Mouse (Mus musculus) heart, embryonic 16.5 days (tissue): Measurements from ENCODE around the gene Dpm2. TPM values are rescaled to one million over a fixed set of nuclear protein-coding genes. Genes with fewer than 3 reads are reported as not detected.

Source experiments
- ATAC-seq: fragments of 200-750 bp; cut with Nextera tagmentation; replicated peaks from 2 replicates; pipeline ENCODE4 v1.8.0; 2017; ENCODE audit warnings: moderate number of reproducible peaks; ENCODE audit not compliant: insufficient read depth, low FRiP score; ENCODE audit errors: extremely low read depth
- H3K27ac ChIP-seq: fragments of 300-500 bp; sonication (generic); 2 replicates; pipeline ENCODE4 v1.5.1; 2014; ENCODE audit warnings: mild to moderate bottlenecking, low read length, control low read depth, moderate library complexity
- H3K27me3 ChIP-seq: fragments of 300-500 bp; sonication (generic); 2 replicates; pipeline ENCODE4 v1.6.1; 2014; ENCODE audit warnings: low read length, mixed read lengths; ENCODE audit not compliant: control insufficient read depth, insufficient read depth
- H3K36me3 ChIP-seq: fragments of 300-500 bp; sonication (generic); 2 replicates; pipeline ENCODE4 v1.6.1; 2014; ENCODE audit not compliant: control insufficient read depth, insufficient read depth
- H3K4me1 ChIP-seq: fragments of 300-500 bp; sonication (generic); 2 replicates; pipeline ENCODE4 v1.6.1; 2014; ENCODE audit warnings: low read length, mixed read lengths; ENCODE audit not compliant: control insufficient read depth, insufficient read depth
- H3K4me2 ChIP-seq: fragments of 300-500 bp; sonication (generic); 2 replicates; pipeline ENCODE4 v1.6.1; 2014; ENCODE audit warnings: low read depth, mild to moderate bottlenecking, control low read depth, low read length
- H3K4me3 ChIP-seq: fragments of 300-500 bp; sonication (generic); 2 replicates; pipeline ENCODE4 v1.5.1; 2014; ENCODE audit warnings: mild to moderate bottlenecking, control low read depth, low read length
- H3K9ac ChIP-seq: fragments of 300-500 bp; sonication (generic); 2 replicates; pipeline ENCODE4 v1.6.1; 2014; ENCODE audit warnings: low read length, control low read depth
- H3K9me3 ChIP-seq: fragments of 300-500 bp; sonication (generic); replicated peaks from 2 replicates; pipeline ENCODE4 v1.6.1; 2016; ENCODE audit warnings: low read length; ENCODE audit not compliant: control insufficient read depth
- WGBS: fragments of 180-500 bp; shearing (Covaris S2); extraction: QIAGEN DNeasy Blood & Tissue Kit; methylation state at CpG from one replicate; pipeline ENCODE4 v1.1.7; 2014; 5-methylcytosine and 5-hydroxymethylcytosine counted together
- polyA plus RNA-seq: library from polyadenylated mRNA; unstranded; fragments of >200 nt; fragmentation: Nextera tagmentation; extraction: Ambion mirVana; gene quantifications from 2 replicates; pipeline ENCODE4 v1.2.1, GENCODE M21; 2015

The Dpm2 gene
- polyA plus RNA-seq, 1 experiment from 2014 or later: 73.0 TPM

DNA sequence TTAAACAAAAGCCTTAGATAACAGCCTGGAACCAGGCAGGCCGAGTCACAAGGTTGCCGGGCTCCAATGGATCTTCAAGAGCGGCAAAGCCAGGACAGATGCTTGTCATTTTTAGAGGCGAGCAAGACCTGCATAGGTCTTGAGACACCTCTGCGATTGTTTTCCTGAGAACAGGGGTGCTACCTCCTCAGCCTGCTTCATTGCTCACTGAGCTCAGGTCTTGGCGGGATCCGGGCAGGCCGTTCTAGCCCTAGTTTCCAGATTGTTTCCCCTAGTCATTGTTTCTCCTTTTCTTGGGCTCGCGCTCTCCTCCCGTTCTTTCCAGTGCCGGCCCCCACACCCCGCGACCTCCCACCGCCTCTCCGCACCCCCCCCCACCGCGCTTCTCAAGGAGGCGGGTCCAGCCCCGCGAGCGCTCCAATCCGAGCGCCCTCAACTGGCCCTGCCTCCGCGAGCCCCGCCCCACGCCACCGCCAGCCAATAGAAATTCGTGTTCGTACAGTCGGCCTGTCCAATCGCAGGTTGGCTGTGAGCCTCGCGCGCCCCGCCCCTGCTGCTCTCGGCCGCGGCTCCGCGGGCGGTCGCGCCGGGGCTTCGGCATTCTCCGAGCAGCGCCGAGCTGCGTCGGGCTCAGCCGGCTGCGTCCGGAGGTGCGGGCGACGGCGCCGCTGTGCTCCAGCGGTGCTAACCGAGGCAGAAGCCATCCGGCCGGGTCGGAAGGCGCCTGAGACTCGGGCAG is 35.8 kb upstream of the Dpm2 start, which contains the start of gene Fam102a:
Fam102a (plus strand) TSS at position 600 of the 739 bp plus-strand sequence.
- WGBS: under 1% methylated on average over 67 of the region's 67 CpGs
- Histone ChIP-seq H3K9me3 (no peaks in the 10 kb centered on the region), H3K36me3 (no peaks in the 10 kb centered on the region), H3K4me3 (peak within 1 kb of the TSS; percentile 86), H3K27ac (peak within 1 kb of the TSS; percentile 92), H3K4me1 (peaks cover 44% of the 10 kb centered on the region), H3K4me2 (peak within 1 kb of the TSS; percentile 87), H3K27me3 (no peaks in the 10 kb centered on the region), H3K9ac (peak within 1 kb of the TSS; percentile 91)
- peak; percentile 95 for ATAC-seq

DNA sequence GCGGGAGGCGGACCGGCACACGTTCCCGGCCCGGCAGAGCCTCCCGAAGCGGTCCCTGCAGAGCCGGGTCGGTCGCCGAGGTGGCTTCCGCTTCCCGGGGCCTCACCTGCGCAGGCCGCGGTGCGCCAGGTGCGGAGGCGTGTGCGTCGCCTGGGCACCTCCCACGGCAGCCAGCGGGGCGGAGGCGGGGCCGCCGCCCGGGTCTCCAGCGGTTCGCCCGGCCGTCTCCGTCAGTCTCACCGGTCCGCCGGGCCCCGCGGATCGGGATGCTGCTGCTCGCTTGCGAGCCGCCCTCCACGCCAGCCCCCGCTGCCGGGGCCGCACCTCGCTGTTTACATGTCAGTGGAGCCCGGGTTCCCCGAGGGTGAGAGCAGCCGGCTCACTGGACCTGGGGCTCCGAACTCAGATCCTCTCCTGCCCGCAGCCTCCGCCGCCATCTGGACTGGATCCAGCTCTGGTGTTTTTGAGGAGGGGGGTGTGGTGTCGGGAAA is 35.1 kb upstream of the Dpm2 start:
- no peaks in the 10 kb centered on the region for H3K9me3 ChIP-seq
- no peaks in the 10 kb centered on the region for H3K27me3 ChIP-seq
- under 1% methylated on average over 55 of the region's 56 CpGs for WGBS
- peak overlapping the region; percentile 87 for H3K4me2 ChIP-seq
- peaks cover 46% of the 10 kb centered on the region for H3K4me1 ChIP-seq
- peak overlapping the region; percentile 91 for H3K9ac ChIP-seq
- peak overlapping the region; percentile 86 for H3K4me3 ChIP-seq
- ATAC-seq: peak; percentile 29
- H3K36me3 ChIP-seq: no peaks in the 10 kb centered on the region
- H3K27ac ChIP-seq: peak overlapping the region; percentile 91

DNA sequence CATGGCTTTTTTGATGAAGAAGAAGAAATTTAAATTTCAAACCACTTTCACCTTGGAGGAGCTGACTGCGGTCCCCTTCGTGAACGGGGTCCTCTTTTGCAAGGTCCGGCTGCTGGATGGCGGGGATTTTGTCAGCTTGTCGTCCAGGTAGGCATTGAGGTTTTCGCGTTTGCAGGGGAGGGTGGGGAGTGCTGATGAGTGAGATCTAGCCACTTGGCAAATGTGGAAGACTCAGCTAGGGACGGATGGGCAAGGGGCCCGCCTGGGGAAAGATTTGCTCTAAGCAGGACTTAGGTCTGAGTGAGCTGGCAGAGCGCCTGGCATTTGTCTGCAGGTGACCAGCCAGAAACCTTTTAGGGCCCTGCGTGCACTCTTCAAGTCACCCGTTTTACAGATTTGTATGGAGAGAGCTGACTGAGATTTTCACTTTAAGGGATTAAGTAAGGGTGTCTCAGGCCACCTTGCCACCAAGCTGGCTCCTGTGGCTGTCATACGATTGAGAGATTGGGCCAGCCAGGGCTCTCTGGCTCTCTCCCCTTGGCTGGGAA is 34.5 kb upstream of the Dpm2 start:
- peak overlapping the region; percentile 91 for H3K9ac ChIP-seq
- no peaks in the 10 kb centered on the region for H3K27me3 ChIP-seq
- no peaks in the 10 kb centered on the region for H3K36me3 ChIP-seq
- no peak for ATAC-seq
- H3K4me2 ChIP-seq: peak overlapping the region; percentile 87
- peak overlapping the region; percentile 86 for H3K4me3 ChIP-seq
- peak overlapping the region; percentile 86 for H3K27ac ChIP-seq
- WGBS: 1% methylated on average over 14 of the region's 14 CpGs
- H3K4me1 ChIP-seq: peaks cover 46% of the 10 kb centered on the region
- no peaks in the 10 kb centered on the region for H3K9me3 ChIP-seq

DNA sequence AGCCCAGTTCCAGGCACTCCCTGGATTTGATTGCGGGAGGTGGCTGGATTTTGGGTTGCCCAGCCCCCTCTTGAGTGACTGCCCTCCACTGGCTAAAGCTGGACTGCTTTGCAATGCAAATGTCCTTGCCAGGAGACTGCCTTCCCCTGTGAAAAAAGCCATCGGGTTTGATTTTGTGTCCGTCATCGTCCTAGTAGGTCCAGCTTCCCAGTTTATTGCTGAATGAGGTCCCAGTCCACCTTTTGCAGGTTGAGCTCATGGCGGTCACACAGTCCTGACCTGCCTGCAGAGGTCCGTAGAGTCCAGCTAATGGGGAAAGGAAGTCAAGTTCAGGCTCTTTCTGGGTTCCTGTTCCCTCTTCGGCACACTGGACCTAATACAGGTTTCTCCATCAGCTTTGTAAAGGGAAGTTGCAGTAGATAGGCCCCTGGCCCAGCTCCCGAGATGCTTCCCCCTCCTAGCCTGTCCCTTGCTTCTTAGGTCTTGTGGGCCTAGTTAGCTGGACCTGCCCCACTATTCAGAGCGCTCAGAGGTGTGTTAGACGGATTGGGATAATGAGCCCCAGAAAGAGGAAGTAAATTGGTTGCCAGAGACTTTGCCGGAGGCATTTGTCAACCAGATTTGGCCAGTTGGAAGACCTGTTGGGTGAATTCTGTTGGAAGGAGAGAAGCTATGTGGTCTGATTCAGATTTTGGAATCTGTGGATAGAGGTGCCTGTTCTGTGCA is 33.9 kb upstream of the Dpm2 start:
- 4% methylated on average over 11 of the region's 11 CpGs for WGBS
- H3K4me3 ChIP-seq: peak overlapping the region; percentile 86
- peak overlapping the region; percentile 87 for H3K4me2 ChIP-seq
- peak overlapping the region; percentile 91 for H3K9ac ChIP-seq
- no peak for ATAC-seq
- no peaks in the 10 kb centered on the region for H3K36me3 ChIP-seq
- no peaks in the 10 kb centered on the region for H3K27me3 ChIP-seq
- peak overlapping the region; percentile 86 for H3K27ac ChIP-seq
- H3K9me3 ChIP-seq: no peaks in the 10 kb centered on the region
- peaks cover 50% of the 10 kb centered on the region for H3K4me1 ChIP-seq

DNA sequence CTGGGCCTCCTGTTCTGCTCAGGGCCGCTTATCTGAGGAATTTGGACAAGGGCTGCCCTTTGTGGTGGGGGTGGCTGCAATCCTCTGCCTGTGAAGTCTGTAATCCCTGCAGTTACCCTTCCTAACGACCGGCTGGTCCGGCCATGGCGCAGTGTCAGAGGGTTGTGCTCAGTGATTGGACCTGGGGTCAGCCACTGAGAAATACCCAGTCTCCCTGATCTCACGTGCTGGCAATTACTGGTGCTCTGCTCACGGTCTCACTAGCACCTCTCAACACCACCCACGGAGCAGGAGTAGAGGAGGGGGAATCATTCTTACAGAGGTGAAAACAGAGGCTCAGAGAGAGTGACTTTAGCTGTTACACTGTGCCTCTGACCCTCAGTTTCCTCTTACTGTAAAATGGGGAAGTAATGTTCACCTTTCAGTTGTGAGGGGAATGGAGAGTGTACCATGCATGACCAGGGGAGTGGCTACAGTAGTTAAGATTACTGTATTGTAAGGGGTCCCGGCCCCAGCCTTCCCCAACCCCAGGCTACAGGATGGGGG is 33.2 kb upstream of the Dpm2 start:
- Histone ChIP-seq H3K27ac (peak overlapping the region; percentile 86), H3K4me1 (peaks cover 55% of the 10 kb centered on the region), H3K4me2 (peak overlapping the region; percentile 87), H3K27me3 (no peaks in the 10 kb centered on the region), H3K9ac (peak overlapping the region; percentile 91), H3K9me3 (no peaks in the 10 kb centered on the region), H3K36me3 (no peaks in the 10 kb centered on the region), H3K4me3 (peak overlapping the region; percentile 86)
- WGBS: 9% methylated on average over 9 of the region's 9 CpGs
- peak; percentile 24 for ATAC-seq

DNA sequence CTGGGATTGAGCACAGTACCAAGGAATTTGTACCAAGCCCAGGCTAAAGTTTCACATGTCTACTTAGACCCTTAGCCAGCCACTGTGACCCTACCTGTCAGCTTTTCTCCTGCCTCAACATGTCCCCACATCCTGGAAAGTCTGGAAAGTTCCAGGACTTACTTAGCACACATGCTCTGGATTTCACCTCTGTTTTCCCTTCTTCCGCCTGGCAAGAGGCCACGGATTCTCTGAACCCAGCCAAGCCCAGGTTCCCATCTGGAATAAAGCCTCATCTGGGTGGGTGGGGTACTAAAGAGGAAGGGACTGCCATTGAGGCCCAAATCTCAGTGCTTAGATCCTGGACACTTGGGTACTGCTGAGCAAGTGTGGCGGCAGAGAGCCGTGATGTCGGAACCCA is 32.7 kb upstream of the Dpm2 start:
- 65% methylated on average over 5 of the region's 5 CpGs for WGBS
- Histone ChIP-seq H3K36me3 (no peaks in the 10 kb centered on the region), H3K9ac (peak overlapping the region; percentile 49), H3K4me2 (peak overlapping the region; percentile 87), H3K9me3 (no peaks in the 10 kb centered on the region), H3K4me3 (peak overlapping the region; percentile 86), H3K4me1 (peaks cover 60% of the 10 kb centered on the region), H3K27me3 (no peaks in the 10 kb centered on the region), H3K27ac (peak overlapping the region; percentile 86)
- ATAC-seq: no peak

DNA sequence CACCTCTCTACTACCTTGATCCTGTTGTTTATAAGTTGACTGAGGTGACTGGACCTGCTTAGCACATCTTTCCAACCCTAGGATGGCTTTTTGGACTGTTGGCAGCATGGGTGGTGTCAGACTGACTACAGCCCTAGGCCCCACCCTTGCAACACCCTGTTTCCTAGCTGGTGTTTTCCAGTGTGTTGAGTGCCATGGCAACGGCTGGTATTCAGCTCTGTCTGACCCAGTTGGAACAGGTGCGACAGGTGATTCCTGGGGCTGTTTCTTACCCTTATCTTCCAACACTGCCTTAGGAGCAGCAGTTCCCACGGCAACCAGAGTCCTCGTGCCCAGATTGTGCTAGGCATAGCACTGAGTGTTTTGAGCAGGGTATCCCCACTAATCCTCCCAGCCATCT is 32.2 kb upstream of the Dpm2 start:
- H3K4me3 ChIP-seq: no peak overlapping the region

DNA sequence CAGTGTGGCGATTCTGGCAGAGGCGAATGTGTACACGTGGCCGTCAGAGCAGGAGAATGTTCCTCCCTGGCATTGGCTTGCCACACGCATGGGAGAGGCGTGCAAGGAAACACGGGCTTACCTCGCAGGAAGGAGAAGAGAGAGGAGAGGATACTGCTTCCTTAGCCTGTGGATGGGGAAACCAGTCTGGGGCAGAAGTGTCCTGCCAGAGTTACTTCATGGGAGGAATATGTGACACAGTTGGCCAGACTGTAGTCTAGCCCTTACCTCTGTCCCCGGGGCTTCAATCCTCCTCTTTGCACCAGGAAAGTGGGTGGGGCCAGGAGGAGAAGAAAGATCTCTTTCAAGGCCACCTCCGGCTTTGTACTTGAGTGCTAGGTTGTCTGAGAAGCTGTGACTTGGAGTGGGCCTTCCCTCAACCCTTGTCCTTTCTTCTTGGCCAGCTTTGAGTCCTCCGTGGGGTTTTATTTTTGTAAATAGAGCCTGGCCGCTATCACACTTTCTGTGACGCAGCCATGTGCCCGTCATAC is 31.1 kb upstream of the Dpm2 start:
- peaks cover 60% of the 10 kb centered on the region for H3K4me1 ChIP-seq
- ATAC-seq: no peak
- 0 out of 2 replicates have a peak overlapping the region, but pooled peaks have one; percentile 11 for H3K9ac ChIP-seq
- H3K4me2 ChIP-seq: peak overlapping the region; percentile 6; the same call in 1 of the 2 replicates
- H3K27me3 ChIP-seq: no peaks in the 10 kb centered on the region
- no peaks in the 10 kb centered on the region for H3K36me3 ChIP-seq
- 58% methylated on average over 14 of the region's 14 CpGs for WGBS
- no peak overlapping the region for H3K27ac ChIP-seq
- no peaks in the 10 kb centered on the region for H3K9me3 ChIP-seq
- no peak overlapping the region for H3K4me3 ChIP-seq

More for the DNA sequence above, 32.2 kb upstream of the Dpm2 start:
- peaks cover 65% of the 10 kb centered on the region for H3K4me1 ChIP-seq
- no peaks in the 10 kb centered on the region for H3K36me3 ChIP-seq
- H3K9ac ChIP-seq: no peak overlapping the region
- 69% methylated on average over 4 of the region's 4 CpGs for WGBS
- ATAC-seq: no peak
- H3K9me3 ChIP-seq: no peaks in the 10 kb centered on the region
- no peak overlapping the region for H3K4me2 ChIP-seq
- H3K27me3 ChIP-seq: no peaks in the 10 kb centered on the region
- H3K27ac ChIP-seq: no peak overlapping the region
